Mouse (Mus musculus) lung, postnatal 4 days (tissue): ENCODE data around the gene Slc38a1.
A peak's percentile ranks its signal among the peaks of the same experiment; 100 is the strongest.

Source experiments
- DNase-seq, 2 experiments: peaks; one replicate each; pipeline ENCODE4 v3.0.0; 2021

Gene Slc38a1

DNA sequence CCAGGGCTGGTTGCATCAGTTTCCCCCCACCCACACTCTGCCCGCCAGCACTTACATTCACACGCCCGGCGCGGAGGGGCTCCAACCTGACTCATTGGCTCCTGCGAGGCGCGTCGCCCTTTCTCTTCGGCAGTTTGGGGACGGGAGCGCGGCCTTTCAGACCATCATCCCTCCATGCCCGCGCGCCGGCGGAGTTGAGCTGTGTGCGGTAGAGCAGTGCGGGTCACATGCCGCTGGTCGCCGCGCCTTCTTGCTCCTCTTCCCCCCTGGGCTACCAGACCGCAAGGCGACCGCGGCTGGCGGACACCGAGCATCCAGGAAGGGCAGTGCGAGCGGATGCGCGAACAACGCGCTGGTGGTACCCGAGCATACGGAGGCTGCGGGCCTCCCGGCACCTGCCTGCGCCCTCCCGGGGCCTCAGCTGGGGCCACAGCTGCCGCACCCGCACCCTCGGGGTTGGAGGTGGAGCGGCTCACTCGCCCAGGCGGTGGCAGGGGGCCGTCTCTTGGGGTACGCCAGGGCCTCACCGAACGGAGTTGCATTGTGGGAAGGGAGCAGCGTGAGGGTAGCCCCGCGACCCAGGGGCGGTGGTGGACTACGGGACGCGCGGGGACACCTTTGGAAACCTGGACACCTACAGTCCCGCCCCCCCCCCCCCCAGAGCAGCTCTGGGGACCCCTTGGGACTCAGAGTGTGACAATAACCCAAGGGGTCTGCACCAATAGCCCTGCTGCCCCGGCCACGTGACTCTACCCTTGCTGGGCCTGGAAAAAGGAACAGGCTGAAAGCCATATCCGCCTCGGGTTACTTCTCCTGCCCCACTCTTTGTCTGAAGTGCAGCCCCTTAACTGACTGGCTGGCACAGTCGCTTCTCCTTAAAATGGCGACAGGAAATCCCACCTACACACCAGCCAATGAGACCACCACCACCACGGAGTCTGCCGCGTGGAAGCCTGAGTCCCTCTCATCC is at the start of gene Slc38a1:
Gene Slc38a1, minus strand, starts transcription at position 478 of the 970 bp plus-strand sequence.
- DNase-seq, result peak; percentile 61 to 64

DNA sequence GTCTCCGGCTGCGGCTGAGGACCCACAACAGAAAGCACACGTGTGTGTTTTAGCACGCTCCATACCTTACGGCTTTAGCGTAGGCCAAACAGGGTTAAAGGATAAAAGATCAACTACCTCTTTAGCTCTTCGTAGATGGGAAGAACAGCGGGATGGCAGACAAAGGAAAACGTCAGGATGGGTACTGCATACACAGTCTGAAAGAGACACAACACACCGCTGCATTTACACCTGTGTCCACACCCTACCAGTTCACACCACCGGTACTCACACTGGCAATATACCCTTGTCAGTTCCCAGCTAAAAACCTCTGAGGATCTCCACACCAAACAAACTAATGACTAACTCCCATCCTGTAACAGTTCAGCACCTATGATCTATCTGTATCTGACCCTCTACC is 49.7 kb upstream of the Slc38a1 start:
- DNase-seq, result no peak

- DNase-seq, result no peak
These were observed 48.7 kb upstream of the Slc38a1 start for GRCm38 (mm10) chr15:96691381-96691780.

DNA sequence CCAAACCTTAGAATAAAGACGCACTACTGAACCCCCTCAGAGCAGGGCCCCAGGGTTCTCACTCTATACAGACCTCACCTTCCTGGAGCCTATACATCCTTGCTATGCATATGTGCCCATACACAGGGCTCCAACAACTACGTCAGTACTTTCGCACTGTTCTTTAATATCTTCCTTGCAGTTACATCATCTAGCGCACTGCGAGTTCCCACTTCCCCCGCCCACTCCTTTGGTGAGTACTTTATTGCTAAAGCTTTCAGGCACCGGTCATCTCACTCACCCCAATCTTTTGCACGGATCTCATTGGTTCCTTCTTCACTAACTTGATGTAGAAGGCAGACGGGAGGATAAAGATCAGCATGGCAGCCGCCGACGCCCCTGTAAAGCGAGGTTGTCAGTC is 48.1 kb upstream of the Slc38a1 start:
- DNase-seq, result no peak

GRCm38 (mm10) chr15:96689919-96690318 is 47.2 kb upstream of the Slc38a1 start:
- no peak for DNase-seq

DNA sequence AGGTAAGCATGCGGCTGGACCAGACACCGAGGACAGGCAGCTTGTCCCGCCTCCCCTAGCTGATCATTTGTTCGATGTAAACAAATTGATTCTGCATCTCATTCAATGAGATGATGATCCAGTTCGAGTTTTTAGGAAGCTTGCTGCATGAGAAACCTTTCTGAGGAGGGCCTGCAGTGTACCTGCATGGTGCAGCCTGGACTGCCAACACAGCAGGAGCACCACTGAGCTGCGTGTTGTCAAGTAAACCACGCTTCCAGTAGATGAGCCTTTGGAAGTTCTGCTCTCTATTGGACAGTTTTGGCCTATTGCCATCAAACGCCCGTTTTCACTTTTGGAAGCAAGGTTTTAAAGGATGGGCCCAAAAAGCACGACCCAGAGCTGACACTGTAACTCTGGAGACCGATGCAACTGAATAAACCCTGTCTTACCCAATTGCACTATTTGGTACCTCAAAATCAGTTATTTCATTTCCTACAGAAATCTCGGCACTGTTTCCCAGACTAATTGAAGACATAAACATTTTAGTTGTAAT is 46.1 kb upstream of the Slc38a1 start:
- no peak for DNase-seq

DNA sequence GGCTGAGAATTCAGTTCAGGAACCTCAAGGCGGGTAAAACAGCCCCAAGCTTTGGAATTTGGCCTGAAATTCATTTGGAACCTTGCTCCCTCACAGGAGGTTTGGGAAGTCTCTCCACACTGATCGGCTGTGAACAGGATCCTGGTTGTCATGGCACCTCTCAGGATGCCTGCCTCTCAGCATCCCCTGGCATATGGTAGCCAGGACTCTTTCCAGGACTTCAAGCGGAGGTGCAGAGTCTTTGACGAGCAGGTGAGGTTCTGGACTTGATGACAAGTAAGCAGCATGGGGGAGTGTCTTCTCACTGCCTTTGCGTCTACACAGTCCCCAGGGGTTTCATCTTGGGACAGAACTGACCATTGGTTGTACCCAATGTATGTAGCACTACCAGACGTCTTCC is 45.3 kb upstream of the Slc38a1 start:
- no peak for DNase-seq

- DNase-seq, result no peak
These were observed 44.7 kb upstream of the Slc38a1 start for GRCm38 (mm10) chr15:96687366-96687765.

GRCm38 (mm10) chr15:96686201-96687159 is 43.8 kb upstream of the Slc38a1 start:
- no peak for DNase-seq

- DNase-seq, result no peak
These were observed 42.6 kb upstream of the Slc38a1 start for GRCm38 (mm10) chr15:96685273-96685672.

- DNase-seq, result peak; percentile 54 to 57
These were observed 41.6 kb upstream of the Slc38a1 start for GRCm38 (mm10) chr15:96684132-96684830.

- no peak for DNase-seq
These were observed 36.4 kb upstream of the Slc38a1 start for GRCm38 (mm10) chr15:96678871-96679773.

DNA sequence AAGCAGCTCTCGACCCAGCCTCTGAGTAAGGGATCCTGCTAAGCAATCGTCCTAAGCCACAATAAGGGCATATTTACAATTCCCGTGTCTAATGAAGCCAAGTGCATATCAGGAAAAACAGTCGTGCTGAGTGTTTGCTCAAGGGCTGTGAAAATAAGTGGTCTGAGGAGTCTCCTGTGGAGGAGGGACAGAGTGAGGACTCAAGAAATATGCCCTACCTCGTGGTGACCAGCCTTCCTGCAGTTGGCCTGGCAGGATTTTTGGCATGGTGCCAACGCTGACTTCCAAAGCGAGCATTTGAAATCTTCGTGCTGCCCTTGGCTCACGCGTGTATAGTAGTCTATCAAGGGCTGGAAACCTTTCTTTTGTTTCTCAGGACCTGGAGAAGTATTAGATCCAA is 33.8 kb upstream of the Slc38a1 start:
- DNase-seq, result peak; percentile 66 to 74

GRCm38 (mm10) chr15:96675744-96676143 is 33.0 kb upstream of the Slc38a1 start:
- no peak for DNase-seq

DNA sequence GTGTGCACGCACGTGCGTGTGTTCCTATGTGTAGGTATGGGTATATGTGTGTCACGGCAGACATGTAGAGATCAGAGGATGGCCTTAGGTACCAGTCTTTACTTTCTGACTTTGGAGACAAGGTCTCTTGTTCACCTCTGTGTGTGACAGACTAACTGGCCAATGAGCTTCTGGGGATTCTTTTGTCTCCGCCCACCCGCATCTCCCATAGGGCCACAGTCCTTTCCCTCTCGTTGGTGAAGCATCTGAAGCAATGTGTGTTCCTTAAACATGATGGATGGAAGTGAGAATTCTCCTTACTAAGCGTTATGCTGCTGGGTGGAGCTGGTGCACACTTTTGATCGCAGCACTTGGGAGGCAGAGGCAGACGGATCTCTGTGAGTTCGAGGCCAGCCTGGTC is 32.3 kb upstream of the Slc38a1 start:
- DNase-seq, result no peak

DNA sequence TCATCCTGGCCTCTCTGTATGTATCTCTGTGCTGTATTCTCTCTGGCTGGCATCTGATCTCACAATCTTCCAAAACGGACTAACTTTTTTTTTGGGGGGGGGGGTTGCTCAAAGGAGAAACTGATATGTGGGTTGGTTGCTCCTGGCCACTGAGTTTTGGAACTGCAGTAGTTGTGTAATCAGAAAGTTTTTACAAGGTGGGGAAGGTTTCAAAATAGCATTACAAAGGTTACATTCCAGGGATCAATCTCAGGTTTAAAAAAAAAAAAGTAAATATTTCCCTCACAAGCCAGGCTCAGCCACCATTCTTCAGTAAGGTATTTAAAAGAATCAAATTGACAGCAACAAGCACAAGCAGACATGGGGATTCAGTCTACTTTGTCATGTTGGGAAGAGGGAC is 31.4 kb upstream of the Slc38a1 start:
- DNase-seq, result no peak

GRCm38 (mm10) chr15:96669721-96670120 is 27.0 kb upstream of the Slc38a1 start:
- DNase-seq, result no peak

DNA sequence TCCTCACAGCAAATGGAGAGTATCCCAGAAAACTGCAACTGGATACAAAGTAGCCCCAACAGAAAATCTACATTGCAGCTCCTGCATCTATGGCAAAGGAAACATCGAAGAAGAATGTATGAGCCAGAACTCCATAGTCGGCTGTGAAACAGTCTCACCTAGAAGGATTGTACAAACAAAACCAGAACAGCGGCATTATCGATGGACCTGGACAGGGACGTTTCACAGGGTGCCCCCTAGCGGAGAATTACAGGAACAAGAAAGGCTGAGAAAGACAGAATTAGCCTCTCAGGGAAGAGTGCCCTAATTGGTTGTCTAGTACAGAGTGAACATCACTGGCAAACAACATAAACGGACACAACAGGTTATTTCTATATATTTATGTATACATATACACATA is 23.9 kb upstream of the Slc38a1 start:
- peak in 1 of 2 experiments; percentile 75 for DNase-seq

GRCm38 (mm10) chr15:96665889-96666288 is 23.2 kb upstream of the Slc38a1 start:
- DNase-seq, result peak in 1 of 2 experiments; percentile 81

DNA sequence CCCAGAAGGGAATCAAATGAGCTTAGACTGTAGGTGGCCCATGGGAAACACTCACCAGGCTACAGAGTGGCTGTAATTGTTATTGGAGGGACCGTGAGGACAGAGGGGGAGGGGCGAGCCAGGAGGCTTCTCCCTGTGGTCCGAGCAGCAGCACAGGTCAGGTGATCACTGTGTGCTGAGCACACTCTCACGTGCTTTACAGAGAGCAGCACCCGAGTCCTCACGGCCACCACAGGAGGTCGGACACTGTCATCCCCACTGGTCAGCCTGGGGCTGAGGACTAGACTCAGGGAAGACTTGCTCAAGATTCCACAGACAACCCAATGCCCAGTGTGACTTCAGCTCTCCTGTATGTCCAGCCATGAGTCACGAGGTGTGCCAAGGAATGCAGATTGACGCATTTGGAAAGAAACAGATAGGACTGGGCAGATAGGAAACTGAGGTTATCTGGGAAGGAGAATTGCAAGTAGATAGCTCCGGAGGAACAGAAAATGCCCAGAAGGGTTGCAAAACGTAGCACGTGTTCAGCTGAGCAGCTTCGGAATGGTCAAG is 18.0 kb upstream of the Slc38a1 start:
- DNase-seq, result no peak

DNA sequence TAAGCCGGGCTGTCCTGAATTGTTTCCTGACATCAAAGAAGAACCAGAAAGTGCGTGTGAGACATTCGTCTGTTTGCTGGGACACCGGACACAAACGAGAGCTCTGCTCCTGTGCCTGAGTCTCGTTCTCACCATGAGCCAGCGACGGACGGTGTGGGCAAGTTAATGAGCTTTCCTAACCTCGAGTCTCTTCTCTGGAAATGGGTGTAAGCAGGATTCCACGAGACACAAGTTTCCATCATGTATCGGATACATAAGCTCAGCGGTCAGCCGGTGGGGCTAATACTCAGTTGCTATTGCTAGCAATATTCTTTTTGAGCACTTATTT is 15.5 kb upstream of the Slc38a1 start:
- DNase-seq, result no peak
